Mouse (Mus musculus) intestine, postnatal 0 days (tissue): ENCODE results near the gene Pcdh19. TPM values are rescaled to one million over a fixed set of nuclear protein-coding genes. Genes with fewer than 3 reads are reported as not detected.
A peak's percentile ranks its signal among the peaks of the same experiment; 100 is the strongest.

ENCODE experiments used
- ATAC-seq: fragments of 200-750 bp; cut with Nextera tagmentation; 2 replicates; pipeline ENCODE4 v1.8.0; 2017; ENCODE audit warnings: mild to moderate bottlenecking, moderate TSS enrichment, moderate library complexity
- H3K27ac ChIP-seq: fragments of 300-500 bp; sonication (generic); 2 replicates; pipeline ENCODE4 v1.5.1; 2014; ENCODE audit warnings: mild to moderate bottlenecking, low read depth, low read length, moderate library complexity
- H3K27me3 ChIP-seq: fragments of 300-500 bp; sonication (generic); replicated peaks from 2 replicates; pipeline ENCODE4 v1.6.1; 2014; ENCODE audit warnings: low read length, mixed read lengths; ENCODE audit not compliant: control insufficient read depth, insufficient read depth
- H3K36me3 ChIP-seq: fragments of 300-500 bp; sonication (generic); 2 replicates; pipeline ENCODE4 v1.6.1; 2014; ENCODE audit warnings: mild to moderate bottlenecking, moderate library complexity; ENCODE audit not compliant: control insufficient read depth, insufficient read depth
- H3K4me1 ChIP-seq: fragments of 300-500 bp; sonication (generic); replicated peaks from 2 replicates; pipeline ENCODE4 v1.6.1; 2014; ENCODE audit warnings: antibody characterized with exemption, low read length, mixed read lengths; ENCODE audit not compliant: control insufficient read depth, insufficient read depth
- H3K4me2 ChIP-seq: fragments of 300-500 bp; sonication (generic); replicated peaks from 2 replicates; pipeline ENCODE4 v1.6.1; 2014; ENCODE audit warnings: low read depth, mild to moderate bottlenecking, moderate library complexity
- H3K4me3 ChIP-seq: fragments of 300-500 bp; sonication (generic); 2 replicates; pipeline ENCODE4 v1.5.1; 2014; ENCODE audit warnings: low read depth, low read length
- H3K9ac ChIP-seq: fragments of 300-500 bp; sonication (generic); 2 replicates; pipeline ENCODE4 v1.6.1; 2014; ENCODE audit warnings: mild to moderate bottlenecking, low read depth, low read length
- H3K9me3 ChIP-seq: fragments of 300-500 bp; sonication (generic); 2 replicates; pipeline ENCODE4 v1.6.1; 2016; ENCODE audit warnings: mixed run types; ENCODE audit not compliant: control insufficient read depth
- CTCF ChIP-seq: sonication (generic); IDR thresholded peaks from 2 replicates; pipeline ENCODE4 v1.5.1; 2016; ENCODE audit warnings: low read depth, mild to moderate bottlenecking, control low read depth, antibody characterized with exemption, moderate library complexity
- WGBS: fragments of 180-500 bp; shearing (Covaris S2); extraction: QIAGEN DNeasy Blood & Tissue Kit; methylation state at CpG from one replicate; pipeline ENCODE4 v1.1.7; 2014; 5-methylcytosine and 5-hydroxymethylcytosine counted together
- polyA plus RNA-seq: library from polyadenylated mRNA; unstranded; fragments of >200 nt; fragmentation: Nextera tagmentation; extraction: Ambion mirVana; gene quantifications from 2 replicates; pipeline ENCODE4 v1.2.1, GENCODE M21; 2015

Gene Pcdh19
- polyA plus RNA-seq, 1 experiment from 2014 or later = 1.3 TPM

- WGBS = 25% methylated on average over 3 of the region's 3 CpGs
- Histone ChIP-seq H3K4me2 (no peak overlapping the region), H3K36me3 (no peaks in the 10 kb centered on the region), H3K27ac (no peak overlapping the region), H3K4me3 (no peak overlapping the region), H3K9me3 (no peaks in the 10 kb centered on the region), H3K4me1 (no peaks in the 10 kb centered on the region), H3K9ac (no peak overlapping the region), H3K27me3 (no peaks in the 10 kb centered on the region)
- no peak for TF ChIP-seq CTCF
- no peak for ATAC-seq
Measured at GRCm38 (mm10) chrX:133673796-133674195, 15.0 kb downstream of the Pcdh19 start.

GRCm38 (mm10) chrX:133660111-133660510 is 28.7 kb downstream of the Pcdh19 start:
- no peak for ATAC-seq
- WGBS = 60% methylated on average over 5 of the region's 5 CpGs
- TF ChIP-seq CTCF = no peak

GRCm38 (mm10) chrX:133657308-133658302 is 31.2 kb downstream of the Pcdh19 start:
- H3K9me3 ChIP-seq = no peaks in the 10 kb centered on the region
- H3K27ac ChIP-seq = no peak overlapping the region
- H3K4me1 ChIP-seq = no peaks in the 10 kb centered on the region
- H3K36me3 ChIP-seq = no peaks in the 10 kb centered on the region
- WGBS = 25% methylated on average over 8 of the region's 9 CpGs
- H3K4me2 ChIP-seq = 0 out of 2 replicates have a peak overlapping the region, but pooled peaks have one; percentile 21
- TF ChIP-seq CTCF = peak; percentile 68
- H3K27me3 ChIP-seq = no peaks in the 10 kb centered on the region
- H3K9ac ChIP-seq = no peak overlapping the region
- 0 out of 2 replicates have a peak overlapping the region, but pooled peaks have one; percentile 2 for H3K4me3 ChIP-seq
- ATAC-seq = no peak

More at GRCm38 (mm10) chrX:133660111-133660510, 28.7 kb downstream of the Pcdh19 start:
- Histone ChIP-seq H3K9me3 (no peaks in the 10 kb centered on the region), H3K27me3 (no peaks in the 10 kb centered on the region), H3K4me2 (no peak overlapping the region), H3K4me3 (no peak overlapping the region), H3K9ac (no peak overlapping the region), H3K4me1 (no peaks in the 10 kb centered on the region), H3K36me3 (no peaks in the 10 kb centered on the region), H3K27ac (no peak overlapping the region)

- ATAC-seq = no peak
- no peak for TF ChIP-seq CTCF
Measured at GRCm38 (mm10) chrX:133655876-133656538, 32.8 kb downstream of the Pcdh19 start.

GRCm38 (mm10) chrX:133655196-133655595 is 33.6 kb downstream of the Pcdh19 start:
- no peaks in the 10 kb centered on the region for H3K4me1 ChIP-seq
- ATAC-seq = no peak
- H3K36me3 ChIP-seq = no peaks in the 10 kb centered on the region
- H3K27me3 ChIP-seq = no peaks in the 10 kb centered on the region
- H3K27ac ChIP-seq = no peak overlapping the region
- WGBS = 58% methylated on average over 4 of the region's 4 CpGs
- no peak overlapping the region for H3K9ac ChIP-seq
- no peak overlapping the region for H3K4me3 ChIP-seq
- no peak overlapping the region for H3K4me2 ChIP-seq
- TF ChIP-seq CTCF = no peak
- H3K9me3 ChIP-seq = no peaks in the 10 kb centered on the region

More at GRCm38 (mm10) chrX:133655876-133656538, 32.8 kb downstream of the Pcdh19 start:
- Histone ChIP-seq H3K9ac (no peak overlapping the region), H3K4me1 (no peaks in the 10 kb centered on the region), H3K36me3 (no peaks in the 10 kb centered on the region), H3K27ac (no peak overlapping the region), H3K27me3 (no peaks in the 10 kb centered on the region), H3K9me3 (no peaks in the 10 kb centered on the region), H3K4me2 (no peak overlapping the region), H3K4me3 (no peak overlapping the region)
- 60% methylated on average over 11 of the region's 11 CpGs for WGBS

- no peak for ATAC-seq
- Histone ChIP-seq H3K9me3 (no peaks in the 10 kb centered on the region), H3K36me3 (no peaks in the 10 kb centered on the region), H3K27ac (no peak overlapping the region), H3K4me2 (no peak overlapping the region), H3K27me3 (no peaks in the 10 kb centered on the region), H3K9ac (no peak overlapping the region), H3K4me3 (no peak overlapping the region), H3K4me1 (no peaks in the 10 kb centered on the region)
- TF ChIP-seq CTCF = no peak
- WGBS = 75% methylated on average over 3 of the region's 3 CpGs
Measured at GRCm38 (mm10) chrX:133653071-133653470, 35.7 kb downstream of the Pcdh19 start.
